Mouse (Mus musculus): ENCODE results near the gene Prune1. TPM values are rescaled to one million over a fixed set of nuclear protein-coding genes. Genes with fewer than 3 reads are reported as not detected.

The Prune1 gene
- polyA plus RNA-seq, 2 experiments, result 6.8 to 8.0 TPM

DNA sequence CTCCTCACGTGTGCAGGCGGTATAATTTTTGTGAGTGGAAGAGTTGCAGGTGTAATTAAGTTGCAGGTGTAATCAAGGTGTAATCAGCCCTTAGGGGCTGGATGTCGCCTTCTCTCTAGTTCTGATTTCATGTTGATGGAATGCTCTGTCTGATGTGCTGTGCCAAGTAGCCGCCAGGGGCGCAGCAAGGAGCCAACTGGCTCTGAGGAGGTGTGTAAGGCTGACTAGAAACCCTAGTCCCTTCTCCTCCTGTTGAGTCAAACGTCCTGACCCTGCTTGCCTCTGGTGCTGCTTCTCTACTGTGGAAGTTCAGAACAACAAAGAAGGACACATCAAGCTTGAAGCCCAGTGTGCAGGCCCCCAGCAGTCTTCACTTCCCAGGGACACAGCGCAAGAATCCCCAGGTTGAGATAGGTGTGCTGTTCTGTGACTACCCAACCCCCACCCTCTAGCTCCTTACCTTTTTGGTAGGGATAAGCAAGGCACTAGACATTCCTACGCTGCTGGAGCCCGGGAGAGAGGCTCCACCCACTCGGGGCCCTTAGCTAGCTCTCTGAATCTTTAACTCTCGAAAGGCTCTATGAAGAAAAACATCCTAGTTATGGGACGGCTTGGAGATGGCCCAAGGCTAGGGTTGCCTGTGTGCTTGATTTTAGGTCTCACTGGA is 35.7 kb upstream of the Prune1 start:
- H3K4me1 ChIP-seq (replicated peaks; ENCODE audit: control insufficient read depth in 2 of 2, insufficient read depth in 2 of 2, low read length in 1 of 2), result peaks cover 34 to 47% of the 10 kb centered on the region in 2 experiments
- H3K27me3 ChIP-seq (ENCODE audit: control insufficient read depth, insufficient read depth, low read length), result no peaks in the 10 kb centered on the region
- peaks cover 32% of the 10 kb centered on the region for H3K36me3 ChIP-seq (replicated peaks; ENCODE audit: control insufficient read depth, insufficient read depth, low read depth)
- ATAC-seq (ENCODE audit: insufficient read depth) (no peak), DNase-seq (ENCODE audit: low read depth in 3 of 3, low spot score in 3 of 3) (peak in 1 of 3 experiments; percentile 42)
- H3K9me3 ChIP-seq (ENCODE audit: control insufficient read depth, low read length), result no peaks in the 10 kb centered on the region
- H3K9ac ChIP-seq (replicated peaks), result no peak overlapping the region; the same call in 1 of the 2 replicates
- peak overlapping the region; percentile 1; the same call in 1 of the 2 replicates for H3K27ac ChIP-seq
- H3K4me3 ChIP-seq (ENCODE audit: insufficient read depth in 1 of 2, low read depth in 2 of 2, low read length in 2 of 2), result no peak overlapping the region
- WGBS (ENCODE audit: insufficient replicate concordance), result 30% methylated on average over 12 of the region's 12 CpGs
- H3K4me2 ChIP-seq (ENCODE audit: low read depth), result peak overlapping the region; percentile 99
- TF ChIP-seq EP300 (IDR thresholded peaks at IDR 0.05; ENCODE audit: low read depth) (no peak), CTCF (IDR thresholded peaks at IDR 0.05; ENCODE audit: low read depth) (peak; percentile 92)

DNA sequence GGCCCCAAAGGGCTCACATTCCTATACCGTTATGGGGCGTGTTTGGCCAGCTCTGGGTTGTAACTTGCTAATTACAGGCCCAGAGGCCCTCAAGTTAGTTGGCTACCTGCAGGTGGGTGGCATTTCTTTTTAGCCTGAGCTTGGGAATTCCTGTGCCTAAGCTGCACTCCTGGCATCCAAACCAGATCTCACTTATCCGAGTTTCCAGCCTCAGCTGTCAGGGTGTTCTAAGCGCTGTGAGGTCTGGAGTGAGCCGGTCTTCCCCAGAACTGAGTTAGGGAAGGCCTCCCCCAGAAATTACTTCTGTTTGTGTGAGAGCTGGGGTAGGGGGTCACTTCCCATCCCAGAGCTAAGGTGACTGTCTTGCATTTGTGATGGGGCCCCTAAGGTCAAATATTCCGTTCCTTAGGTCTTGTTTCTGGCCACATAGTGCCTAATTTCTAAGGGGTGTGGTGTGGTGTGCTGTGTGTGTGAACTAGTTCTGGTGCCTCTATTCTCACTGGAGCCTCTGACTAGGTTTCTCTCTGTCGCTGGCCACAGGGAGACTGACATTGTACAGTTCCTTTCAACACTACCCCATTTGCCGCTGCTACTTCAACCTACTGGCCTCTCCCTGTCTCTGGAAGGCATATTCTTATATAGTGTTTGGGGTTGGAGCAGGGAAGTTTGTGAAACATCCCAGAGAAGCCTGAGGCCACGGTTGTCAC is 34.1 kb upstream of the Prune1 start:
- ATAC-seq (ENCODE audit: insufficient read depth) (no peak; the same call in 1 of the 2 replicates), DNase-seq (ENCODE audit: low read depth in 3 of 3, low spot score in 3 of 3) (no peak)
- Histone ChIP-seq H3K4me3 (ENCODE audit: insufficient read depth in 1 of 2, low read depth in 2 of 2, low read length in 2 of 2) (peak overlapping the region; percentile 80 to 93), H3K27me3 (ENCODE audit: control insufficient read depth, insufficient read depth, low read length) (no peaks in the 10 kb centered on the region), H3K9ac (replicated peaks) (peak overlapping the region; percentile 97), H3K27ac (peak overlapping the region; percentile 75), H3K9me3 (ENCODE audit: control insufficient read depth, low read length) (no peaks in the 10 kb centered on the region), H3K4me2 (ENCODE audit: low read depth) (peak overlapping the region; percentile 99), H3K4me1 (replicated peaks; ENCODE audit: control insufficient read depth in 2 of 2, insufficient read depth in 2 of 2, low read length in 1 of 2) (peaks cover 45 to 62% of the 10 kb centered on the region in 2 experiments), H3K36me3 (replicated peaks; ENCODE audit: control insufficient read depth, insufficient read depth, low read depth) (peaks cover 17% of the 10 kb centered on the region)
- 5% methylated on average over 9 of the region's 9 CpGs for WGBS (ENCODE audit: insufficient replicate concordance)
- TF ChIP-seq CTCF (IDR thresholded peaks at IDR 0.05; ENCODE audit: low read depth), result no peak
- TF ChIP-seq EP300 (IDR thresholded peaks at IDR 0.05; ENCODE audit: low read depth), result no peak

DNA sequence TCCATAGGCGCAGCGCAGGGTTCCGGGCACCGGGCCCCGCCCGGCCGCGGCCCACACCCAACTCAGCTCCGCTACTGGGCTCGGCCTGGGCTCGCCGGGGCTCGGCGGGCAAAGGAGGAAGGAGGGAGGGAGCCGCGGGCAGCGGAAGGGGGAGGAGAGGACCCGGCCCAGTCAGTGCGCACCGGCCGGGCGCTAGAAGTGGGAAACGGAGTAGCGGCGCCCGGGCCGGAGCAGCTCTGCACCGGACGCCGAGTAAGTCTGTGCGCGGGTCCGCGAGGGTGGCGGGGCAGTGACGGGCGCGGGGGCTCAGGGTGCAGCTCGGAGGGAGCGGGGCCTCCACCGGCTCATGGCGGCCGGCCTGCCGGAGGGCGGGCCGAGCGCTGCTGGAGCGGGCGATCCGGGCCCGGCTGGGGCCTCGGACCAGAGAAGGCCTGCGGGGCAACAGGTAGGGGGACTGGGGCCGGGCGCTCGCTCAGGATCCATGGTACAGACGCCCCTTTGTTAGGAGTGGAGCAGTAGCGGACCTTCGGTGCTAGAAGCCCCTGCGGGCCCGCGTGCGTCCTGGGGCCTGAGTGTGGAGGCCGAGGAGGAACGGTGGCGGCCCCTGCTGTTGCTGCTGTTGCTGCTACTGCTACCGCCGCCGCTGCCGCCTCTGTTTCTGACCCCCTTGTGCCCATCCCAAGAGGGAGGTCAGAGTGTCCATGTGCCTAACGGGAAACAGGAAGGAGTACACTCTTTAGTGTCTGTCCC is 33.4 kb upstream of the Prune1 start:
- under 1% methylated on average over 64 of the region's 71 CpGs for WGBS (ENCODE audit: insufficient replicate concordance)
- Histone ChIP-seq H3K27me3 (ENCODE audit: control insufficient read depth, insufficient read depth, low read length) (no peaks in the 10 kb centered on the region), H3K9ac (replicated peaks) (peak overlapping the region; percentile 97), H3K4me3 (ENCODE audit: insufficient read depth in 1 of 2, low read depth in 2 of 2, low read length in 2 of 2) (peak overlapping the region; percentile 80 to 93), H3K4me1 (replicated peaks; ENCODE audit: control insufficient read depth in 2 of 2, insufficient read depth in 2 of 2, low read length in 1 of 2) (peaks cover 45 to 63% of the 10 kb centered on the region in 2 experiments), H3K36me3 (replicated peaks; ENCODE audit: control insufficient read depth, insufficient read depth, low read depth) (peaks cover 10% of the 10 kb centered on the region), H3K4me2 (ENCODE audit: low read depth) (peak overlapping the region; percentile 99), H3K9me3 (ENCODE audit: control insufficient read depth, low read length) (no peaks in the 10 kb centered on the region), H3K27ac (peak overlapping the region; percentile 75)
- ATAC-seq (ENCODE audit: insufficient read depth), result peak; percentile 87
- TF ChIP-seq EP300 (IDR thresholded peaks at IDR 0.05; ENCODE audit: low read depth) (no peak), CTCF (IDR thresholded peaks at IDR 0.05; ENCODE audit: low read depth) (peak; percentile 70)
- DNase-seq (ENCODE audit: low read depth in 3 of 3, low spot score in 3 of 3), result peak; percentile 81 to 86 (median 82)

GRCm38 (mm10) chr3:95314486-95315093 is 32.7 kb upstream of the Prune1 start, which contains the start of gene Cers2:
Cers2 (plus strand) TSS chr3:95314791.
- Histone ChIP-seq H3K27me3 (ENCODE audit: control insufficient read depth, insufficient read depth, low read length) (no peaks in the 10 kb centered on the region), H3K36me3 (replicated peaks; ENCODE audit: control insufficient read depth, insufficient read depth, low read depth) (peaks cover 5% of the 10 kb centered on the region), H3K27ac (peak within 1 kb of the TSS; percentile 89), H3K4me2 (ENCODE audit: low read depth) (peak within 1 kb of the TSS; percentile 99), H3K9ac (replicated peaks) (peak within 1 kb of the TSS; percentile 97), H3K9me3 (ENCODE audit: control insufficient read depth, low read length) (no peaks in the 10 kb centered on the region), H3K4me1 (replicated peaks; ENCODE audit: control insufficient read depth in 2 of 2, insufficient read depth in 2 of 2, low read length in 1 of 2) (peaks cover 45 to 60% of the 10 kb centered on the region in 2 experiments), H3K4me3 (ENCODE audit: insufficient read depth in 1 of 2, low read depth in 2 of 2, low read length in 2 of 2) (peak within 1 kb of the TSS; percentile 80 to 93)
- no peak for TF ChIP-seq EP300 (IDR thresholded peaks at IDR 0.05; ENCODE audit: low read depth)
- TF ChIP-seq CTCF (IDR thresholded peaks at IDR 0.05; ENCODE audit: low read depth), result no peak
- DNase-seq (ENCODE audit: low read depth in 3 of 3, low spot score in 3 of 3) (no peak), ATAC-seq (ENCODE audit: insufficient read depth) (0 out of 2 replicates have a peak, but pooled peaks have one; percentile 0)
- WGBS (ENCODE audit: insufficient replicate concordance), result 2% methylated on average over 27 of the region's 27 CpGs
